Mouse (Mus musculus) bone marrow, adult 2 months (tissue): ENCODE results near the gene Boll.

Experiments
- CTCF ChIP-seq: fragments of 200-500 bp; IDR thresholded peaks from 2 replicates; pipeline ENCODE4 v1.5.1; 2011; ENCODE audit warnings: low read length, control low read depth; ENCODE audit not compliant: control insufficient read depth, insufficient read depth
- POLR2A ChIP-seq: fragments of 200-500 bp; IDR thresholded peaks from 2 replicates; pipeline ENCODE4 v1.6.1; 2011; ENCODE audit warnings: low read depth, mild to moderate bottlenecking, control low read depth, low read length, borderline replicate concordance; ENCODE audit not compliant: control insufficient read depth

DNA sequence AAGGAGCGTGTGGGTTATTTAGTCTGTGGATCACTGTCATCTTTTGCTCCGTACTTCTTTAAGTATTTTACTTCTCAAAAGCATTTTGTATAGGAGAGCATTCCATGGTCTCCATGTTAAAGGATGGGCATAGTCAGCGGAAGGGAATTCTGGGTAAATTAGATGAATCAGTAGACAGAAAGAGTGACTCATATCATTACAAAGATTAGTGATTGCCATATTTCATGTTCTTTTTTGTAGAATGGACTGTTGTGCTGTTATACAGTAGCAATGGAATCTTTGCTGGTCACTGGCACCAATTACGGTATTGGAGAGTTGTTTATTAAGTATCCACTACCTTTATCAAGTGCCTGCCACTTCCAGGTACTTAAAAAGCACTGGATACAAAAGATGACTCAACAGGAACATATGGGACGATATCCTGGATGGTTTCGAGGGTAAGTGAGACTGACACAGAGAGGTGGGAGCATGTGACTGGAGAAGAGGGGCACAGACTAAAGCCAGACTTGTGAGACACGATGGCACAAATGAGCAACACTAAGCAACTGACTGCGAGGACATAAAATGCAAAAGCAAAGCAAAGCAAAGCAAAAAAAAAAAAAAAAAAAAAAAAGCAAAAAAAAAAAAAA lies 134.9 kb downstream of the Boll start:
- TF ChIP-seq CTCF, result no peak
- TF ChIP-seq POLR2A, result no peak
